Mouse (Mus musculus) G1E (cell line): Measurements from ENCODE around the gene Phf8.

Experiments
- CTCF ChIP-seq: IDR thresholded peaks from 2 replicates; pipeline ENCODE4 v1.5.1; 2012; ENCODE audit warnings: low read depth, low read length, inconsistent platforms, mixed read lengths
- GATA1 ChIP-seq: IDR thresholded peaks from 2 replicates; pipeline ENCODE4 v1.6.1; 2012; ENCODE audit warnings: borderline replicate concordance, low read length, inconsistent platforms, mixed read lengths
- GATA2 ChIP-seq: IDR thresholded peaks from 2 replicates; pipeline ENCODE4 v1.6.1; 2012; ENCODE audit warnings: low read depth, low read length, inconsistent platforms, borderline replicate concordance
- POLR2AphosphoS5 ChIP-seq: IDR thresholded peaks from 2 replicates; pipeline ENCODE4 v1.6.1; 2012; ENCODE audit warnings: low read depth, low read length, inconsistent platforms; ENCODE audit not compliant: insufficient replicate concordance
- TAL1 ChIP-seq: conservative IDR thresholded peaks from 2 replicates; pipeline ENCODE4 v1.6.1; 2012; ENCODE audit warnings: low read depth, low read length, inconsistent platforms, mixed read lengths

GRCm38 (mm10) chrX:151488128-151488527, 32.3 kb upstream of the Phf8 start:
- no peak for TF ChIP-seq CTCF
- no peak for TF ChIP-seq GATA1
- no peak for TF ChIP-seq POLR2AphosphoS5
- no peak for TF ChIP-seq GATA2
- TF ChIP-seq TAL1 = no peak
